In the genomic region with DNA sequence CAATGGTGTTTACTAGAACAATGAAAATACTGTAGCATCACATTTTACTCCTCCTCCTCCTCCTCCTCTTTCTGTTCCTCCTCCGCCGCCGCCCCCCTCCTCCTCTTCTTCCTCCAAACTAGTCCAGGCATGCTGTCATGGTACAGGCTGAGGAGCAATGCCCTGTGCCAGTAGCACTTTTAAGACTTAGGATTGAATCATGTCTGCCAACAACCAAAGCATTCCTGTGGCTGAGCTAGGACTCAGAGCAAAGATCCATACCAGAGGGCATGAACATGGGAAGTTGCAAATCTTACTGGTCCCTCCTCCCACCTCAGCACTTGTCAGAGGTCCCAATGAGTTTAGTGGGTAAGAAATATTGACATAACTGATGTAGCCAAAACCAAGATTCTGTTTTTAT, we compare ENCODE assay signal across 19 mouse cellular contexts.
"Had no signal": no experiment of that assay in that cellular context is flagged by ENCODE, and none has a peak within 500 bp of the region (broad histone marks: within the 10 kb centered on the region; RNA-seq: fewer than 3 reads in every experiment).

No protein-coding gene starts in this region.

- H3K4me3 ChIP-seq: limb, embryonic 12.5 days; limb, embryonic 15.5 days; megakaryocyte, embryonic 14.5 days; midbrain, embryonic 10.5 days; midbrain, embryonic 13.5 days had no signal

- H3K4me2 ChIP-seq: limb, embryonic 12.5 days; limb, embryonic 15.5 days; liver, embryonic 11.5 days; lung, embryonic 14.5 days; midbrain, embryonic 13.5 days had no signal

- H3K4me1 ChIP-seq: limb, embryonic 12.5 days; limb, embryonic 15.5 days; megakaryocyte, embryonic 14.5 days; midbrain, embryonic 10.5 days; midbrain, embryonic 13.5 days had no signal

- H3K36me3 ChIP-seq: limb, embryonic 12.5 days; limb, embryonic 15.5 days; midbrain, embryonic 10.5 days; midbrain, embryonic 13.5 days had no signal

- H3K9ac ChIP-seq: limb, embryonic 12.5 days; limb, embryonic 15.5 days; liver, embryonic 14.5 days; liver, postnatal 0 days; lung, embryonic 14.5 days; midbrain, embryonic 13.5 days had no signal

- H3K27me3 ChIP-seq: limb, embryonic 12.5 days; limb, embryonic 15.5 days; megakaryocyte, embryonic 14.5 days; midbrain, embryonic 13.5 days had no signal

- DNase-seq: kidney, adult 18-20 months; kidney, adult 9 months; kidney, postnatal 14 days; kidney, postnatal 4 days; left cerebral cortex, postnatal 4 days; liver, postnatal 0 days; lung, embryonic 14.5 days; lung, postnatal 10 days; lung, postnatal 36 days; thymus, adult 18-20 months; thymus, postnatal 14 days; thymus, postnatal 4 days had no signal

- H3K9me3 ChIP-seq: limb, embryonic 12.5 days; limb, embryonic 15.5 days; megakaryocyte, embryonic 14.5 days; midbrain, embryonic 10.5 days; midbrain, embryonic 13.5 days had no signal

- H3K27ac ChIP-seq: limb, embryonic 12.5 days; limb, embryonic 15.5 days; liver, embryonic 14.5 days; midbrain, embryonic 10.5 days; midbrain, embryonic 13.5 days had no signal
